Mouse (Mus musculus) midbrain, embryonic 10.5 days (tissue): ENCODE measurements around the gene Plekhg2. TPM values are rescaled to one million over a fixed set of nuclear protein-coding genes. Genes with fewer than 3 reads are reported as not detected.

Experiments used
- DNase-seq: peaks from one replicate; pipeline ENCODE4 v3.0.0-alpha.2; 2017; ENCODE audit warnings: low spot score
- H3K27ac ChIP-seq: fragments of 300-500 bp; sonication (generic); replicated peaks from 2 replicates; pipeline ENCODE4 v1.5.1; 2016; ENCODE audit warnings: mild to moderate bottlenecking
- H3K27me3 ChIP-seq: fragments of 300-500 bp; sonication (generic); 2 replicates; pipeline ENCODE4 v1.6.1; 2016; ENCODE audit warnings: low read depth, mild to moderate bottlenecking; ENCODE audit not compliant: poor library complexity, severe bottlenecking
- H3K36me3 ChIP-seq: fragments of 300-500 bp; sonication (generic); 2 replicates; pipeline ENCODE4 v1.6.1; 2016; ENCODE audit warnings: mild to moderate bottlenecking, moderate library complexity
- H3K4me1 ChIP-seq: fragments of 300-500 bp; sonication (generic); 2 replicates; pipeline ENCODE4 v1.6.1; 2016
- H3K4me3 ChIP-seq: fragments of 300-500 bp; sonication (generic); 2 replicates; pipeline ENCODE4 v1.5.1; 2016; ENCODE audit warnings: mild to moderate bottlenecking, moderate library complexity
- H3K9me3 ChIP-seq: fragments of 300-500 bp; sonication (generic); replicated peaks from 2 replicates; pipeline ENCODE4 v1.6.1; 2016; ENCODE audit warnings: mild to moderate bottlenecking
- WGBS: fragments of 180-500 bp; shearing (Covaris S2); methylation state at CpG from one replicate; pipeline ENCODE4 v1.1.7; 2016; 5-methylcytosine and 5-hydroxymethylcytosine counted together
- polyA plus RNA-seq: library from polyadenylated mRNA; unstranded; fragments of >200 nt; fragmentation: Nextera tagmentation; extraction: Ambion mirVana; gene quantifications from 2 replicates; pipeline ENCODE4 v1.2.1, GENCODE M21; 2016

Gene Plekhg2
- 69.7 and 82.9 TPM in 2 replicates for polyA plus RNA-seq

GRCm38 (mm10) chr7:28372251-28373108 is at the start of gene Plekhg2:
Plekhg2 (minus strand) TSS chr7:28372599.
- peak within 1 kb of the TSS; percentile 94 for H3K27ac ChIP-seq
- peaks cover 6% of the 10 kb centered on the region for H3K27me3 ChIP-seq
- DNase-seq = peak; percentile 96
- 0% methylated on average over 60 of the region's 66 CpGs for WGBS
- H3K9me3 ChIP-seq = no peaks in the 10 kb centered on the region
- peak within 1 kb of the TSS; percentile 90 for H3K4me3 ChIP-seq
- peaks cover 34% of the 10 kb centered on the region for H3K36me3 ChIP-seq
- H3K4me1 ChIP-seq = peaks cover 59% of the 10 kb centered on the region

- Histone ChIP-seq H3K36me3 (peaks cover 100% of the 10 kb centered on the region), H3K27ac (no peak overlapping the region), H3K9me3 (no peaks in the 10 kb centered on the region), H3K4me3 (no peak overlapping the region), H3K27me3 (no peaks in the 10 kb centered on the region), H3K4me1 (no peaks in the 10 kb centered on the region)
- DNase-seq = no peak
- 99% methylated on average over 2 of the region's 2 CpGs for WGBS
Measured at GRCm38 (mm10) chr7:28419416-28419815, 47.0 kb upstream of the Plekhg2 start.

GRCm38 (mm10) chr7:28418096-28418670 is 45.8 kb upstream of the Plekhg2 start:
- Histone ChIP-seq H3K4me3 (no peak overlapping the region), H3K36me3 (peaks cover 100% of the 10 kb centered on the region), H3K9me3 (no peaks in the 10 kb centered on the region), H3K4me1 (no peaks in the 10 kb centered on the region), H3K27ac (no peak overlapping the region), H3K27me3 (no peaks in the 10 kb centered on the region)
- no peak for DNase-seq
- WGBS = 91% methylated on average over 8 of the region's 8 CpGs

- Histone ChIP-seq H3K4me3 (no peak overlapping the region), H3K36me3 (peaks cover 100% of the 10 kb centered on the region), H3K27me3 (no peaks in the 10 kb centered on the region), H3K27ac (no peak overlapping the region), H3K4me1 (no peaks in the 10 kb centered on the region), H3K9me3 (no peaks in the 10 kb centered on the region)
- no peak for DNase-seq
Measured at GRCm38 (mm10) chr7:28417368-28417767, 45.0 kb upstream of the Plekhg2 start.

GRCm38 (mm10) chr7:28412826-28413225 is 40.4 kb upstream of the Plekhg2 start:
- Histone ChIP-seq H3K27me3 (no peaks in the 10 kb centered on the region), H3K4me1 (no peaks in the 10 kb centered on the region), H3K27ac (no peak overlapping the region), H3K9me3 (no peaks in the 10 kb centered on the region), H3K4me3 (no peak overlapping the region), H3K36me3 (peaks cover 99% of the 10 kb centered on the region)
- DNase-seq = no peak
- WGBS = 92% methylated on average over 4 of the region's 4 CpGs

- Histone ChIP-seq H3K27ac (no peak overlapping the region), H3K27me3 (no peaks in the 10 kb centered on the region), H3K4me3 (no peak overlapping the region), H3K36me3 (peaks cover 99% of the 10 kb centered on the region), H3K9me3 (no peaks in the 10 kb centered on the region), H3K4me1 (no peaks in the 10 kb centered on the region)
- DNase-seq = no peak
- WGBS = 92% methylated on average over 3 of the region's 3 CpGs
Measured at GRCm38 (mm10) chr7:28410841-28411475, 38.6 kb upstream of the Plekhg2 start.

GRCm38 (mm10) chr7:28401942-28402341 is 29.5 kb upstream of the Plekhg2 start:
- Histone ChIP-seq H3K27me3 (no peaks in the 10 kb centered on the region), H3K4me1 (no peaks in the 10 kb centered on the region), H3K36me3 (peaks cover 99% of the 10 kb centered on the region), H3K27ac (no peak overlapping the region), H3K9me3 (no peaks in the 10 kb centered on the region), H3K4me3 (no peak overlapping the region)
- DNase-seq = no peak
- WGBS = 91% methylated on average over 3 of the region's 3 CpGs

- H3K4me3 ChIP-seq = no peak overlapping the region
- 93% methylated on average over 1 of the region's 1 CpGs for WGBS
- DNase-seq = no peak
- no peaks in the 10 kb centered on the region for H3K9me3 ChIP-seq
- no peak overlapping the region for H3K27ac ChIP-seq
- no peaks in the 10 kb centered on the region for H3K4me1 ChIP-seq
- no peaks in the 10 kb centered on the region for H3K27me3 ChIP-seq
- H3K36me3 ChIP-seq = peaks cover 99% of the 10 kb centered on the region
Measured at GRCm38 (mm10) chr7:28401030-28401429, 28.6 kb upstream of the Plekhg2 start.

GRCm38 (mm10) chr7:28398696-28399340 is 26.4 kb upstream of the Plekhg2 start:
- WGBS = 90% methylated on average over 10 of the region's 10 CpGs

GRCm38 (mm10) chr7:28398000-28398399 is 25.6 kb upstream of the Plekhg2 start:
- H3K36me3 ChIP-seq = peaks cover 86% of the 10 kb centered on the region
- WGBS = 71% methylated on average over 3 of the region's 3 CpGs

More at GRCm38 (mm10) chr7:28398696-28399340, 26.4 kb upstream of the Plekhg2 start:
- no peaks in the 10 kb centered on the region for H3K27me3 ChIP-seq
- peaks cover 94% of the 10 kb centered on the region for H3K36me3 ChIP-seq
- no peak overlapping the region for H3K4me3 ChIP-seq
- DNase-seq = no peak
- H3K9me3 ChIP-seq = no peaks in the 10 kb centered on the region
- H3K27ac ChIP-seq = no peak overlapping the region
- H3K4me1 ChIP-seq = peaks cover 2% of the 10 kb centered on the region

GRCm38 (mm10) chr7:28395425-28395824 is 23.0 kb upstream of the Plekhg2 start:
- Histone ChIP-seq H3K4me3 (no peak overlapping the region), H3K27ac (no peak overlapping the region), H3K27me3 (no peaks in the 10 kb centered on the region), H3K4me1 (peaks cover 22% of the 10 kb centered on the region), H3K36me3 (peaks cover 67% of the 10 kb centered on the region), H3K9me3 (no peaks in the 10 kb centered on the region)
- 98% methylated on average over 4 of the region's 4 CpGs for WGBS
- DNase-seq = no peak

More at GRCm38 (mm10) chr7:28398000-28398399, 25.6 kb upstream of the Plekhg2 start:
- H3K4me1 ChIP-seq = peaks cover 9% of the 10 kb centered on the region
- no peak overlapping the region for H3K27ac ChIP-seq
- no peaks in the 10 kb centered on the region for H3K27me3 ChIP-seq
- no peak for DNase-seq
- H3K4me3 ChIP-seq = no peak overlapping the region
- H3K9me3 ChIP-seq = no peaks in the 10 kb centered on the region

GRCm38 (mm10) chr7:28393272-28393951 is 21.0 kb upstream of the Plekhg2 start:
- Histone ChIP-seq H3K27me3 (no peaks in the 10 kb centered on the region), H3K4me3 (peak overlapping the region; percentile 96), H3K27ac (peak overlapping the region; percentile 81), H3K4me1 (peaks cover 22% of the 10 kb centered on the region), H3K36me3 (peaks cover 67% of the 10 kb centered on the region), H3K9me3 (no peaks in the 10 kb centered on the region)
- WGBS = 9% methylated on average over 22 of the region's 22 CpGs
- no peak for DNase-seq
